Mouse (Mus musculus) olfactory bulb, adult 2 months (tissue): Measurements from ENCODE around the gene Gm20547.

Source experiments
- CTCF ChIP-seq: fragments of 200-500 bp; IDR thresholded peaks from 2 replicates; pipeline ENCODE4 v1.5.1; 2012; ENCODE audit warnings: low read depth, mild to moderate bottlenecking, low read length, moderate library complexity; ENCODE audit not compliant: insufficient read depth
- POLR2A ChIP-seq: fragments of 200-500 bp; IDR thresholded peaks from 2 replicates; pipeline ENCODE4 v1.6.1; 2012; ENCODE audit warnings: mild to moderate bottlenecking, low read depth, low read length, moderate library complexity; ENCODE audit not compliant: insufficient read depth

GRCm38 (mm10) chr17:34894801-34895530 is 13.1 kb upstream of the Gm20547 start:
- TF ChIP-seq POLR2A (no peak; the same call in 1 of the 2 replicates), CTCF (no peak)
